Mouse (Mus musculus): ENCODE results near the gene Slc26a8.
A peak's percentile ranks its signal among the peaks of the same experiment; 100 is the strongest.
"Not testable (repeated sequence)": the region's sequence is repeated elsewhere in the genome, so short reads cannot be mapped to it uniquely, and the experiment has no call there.

The Slc26a8 gene

GRCm38 (mm10) chr17:28689586-28690283 is at the start of gene Slc26a8:
Gene Slc26a8, minus strand, starts transcription at chr17:28690233.
- no peak for DNase-seq

- DNase-seq = no peak
Observed at GRCm38 (mm10) chr17:28739244-28739643, 49.2 kb upstream of the Slc26a8 start.

GRCm38 (mm10) chr17:28737973-28738372 is 47.9 kb upstream of the Slc26a8 start:
- DNase-seq = no peak

GRCm38 (mm10) chr17:28736486-28736885 is 46.5 kb upstream of the Slc26a8 start:
- no peak for DNase-seq

- DNase-seq = no peak
Observed at GRCm38 (mm10) chr17:28735317-28736105, 45.5 kb upstream of the Slc26a8 start.

- DNase-seq = not testable (repeated sequence)
Observed at GRCm38 (mm10) chr17:28727511-28727910, 37.5 kb upstream of the Slc26a8 start.

GRCm38 (mm10) chr17:28725783-28726182 is 35.8 kb upstream of the Slc26a8 start, which contains the start of gene AC170998.1:
Gene AC170998.1, plus strand, starts transcription at chr17:28726083.
- DNase-seq = no peak

GRCm38 (mm10) chr17:28717535-28717934 is 27.5 kb upstream of the Slc26a8 start:
- no peak for DNase-seq

GRCm38 (mm10) chr17:28715832-28716548 is 26.0 kb upstream of the Slc26a8 start:
- DNase-seq = no peak

- DNase-seq = no peak
Observed at GRCm38 (mm10) chr17:28714006-28714405, 24.0 kb upstream of the Slc26a8 start.

- no peak for DNase-seq
Observed at GRCm38 (mm10) chr17:28712305-28712704, 22.3 kb upstream of the Slc26a8 start.

- DNase-seq = no peak
Observed at GRCm38 (mm10) chr17:28711237-28711636, 21.2 kb upstream of the Slc26a8 start.

GRCm38 (mm10) chr17:28710291-28710688 is 20.3 kb upstream of the Slc26a8 start:
- DNase-seq = no peak

GRCm38 (mm10) chr17:28709552-28710290 is 19.7 kb upstream of the Slc26a8 start:
- peak; percentile 47 for DNase-seq

GRCm38 (mm10) chr17:28708989-28709388 is 19.0 kb upstream of the Slc26a8 start:
- DNase-seq = no peak

GRCm38 (mm10) chr17:28707816-28708215 is 17.8 kb upstream of the Slc26a8 start:
- no peak for DNase-seq

GRCm38 (mm10) chr17:28707136-28707627 is 17.1 kb upstream of the Slc26a8 start:
- no peak for DNase-seq

- DNase-seq = no peak
Observed at GRCm38 (mm10) chr17:28706697-28707096, 16.7 kb upstream of the Slc26a8 start.

GRCm38 (mm10) chr17:28702646-28703045 is 12.6 kb upstream of the Slc26a8 start:
- DNase-seq = no peak

- no peak for DNase-seq
Observed at GRCm38 (mm10) chr17:28701737-28702136, 11.7 kb upstream of the Slc26a8 start.

- DNase-seq = no peak
Observed at GRCm38 (mm10) chr17:28701171-28701570, 11.1 kb upstream of the Slc26a8 start.

- DNase-seq = no peak
Observed at GRCm38 (mm10) chr17:28699789-28700188, 9.8 kb upstream of the Slc26a8 start.

- DNase-seq = no peak
Observed at GRCm38 (mm10) chr17:28698672-28699071, 8.6 kb upstream of the Slc26a8 start.

Measured in layer of hippocampus, adult 9-11 months (tissue).